Comparison of ENCODE assay signal across 8 mouse cellular contexts in the genomic region with DNA sequence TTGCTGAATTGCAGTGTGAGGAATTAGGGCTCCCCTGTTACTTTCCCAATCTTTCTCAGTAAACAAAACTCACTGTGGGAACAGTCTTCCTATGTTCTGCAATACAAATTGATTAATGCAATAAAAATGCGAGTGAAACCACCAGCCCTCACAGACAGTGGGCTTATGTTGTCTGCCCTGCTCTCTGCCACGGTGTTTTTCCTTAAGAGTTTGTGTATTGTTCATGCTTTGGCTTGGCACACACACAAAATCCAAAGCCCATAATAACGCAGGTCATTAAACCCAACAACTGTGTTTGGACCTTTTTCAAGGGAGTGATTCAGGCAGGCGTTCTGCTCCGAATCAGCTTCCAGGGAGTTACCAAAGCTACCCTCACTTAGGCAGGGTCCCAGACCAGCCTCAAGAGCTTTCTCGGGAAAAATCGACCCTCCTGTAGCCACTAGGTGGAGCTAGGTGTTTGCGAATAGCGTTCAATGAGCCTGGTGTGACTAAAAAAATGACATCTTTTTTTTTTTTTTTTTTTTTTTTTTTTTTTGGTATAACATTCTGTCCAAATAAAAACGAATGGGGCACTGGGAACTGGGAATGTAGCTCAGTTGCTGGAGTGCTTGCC. TPM values are rescaled to one million over a fixed set of nuclear protein-coding genes. Genes with fewer than 3 reads are reported as not detected.
DNase-seq lines count a peak whose midpoint lies in the region; ATAC-seq and TF ChIP-seq lines count a peak whose summit lies in the region.

No protein-coding gene starts in this region.

- ATAC-seq in kidney, embryonic 16.5 days (ENCODE audit: low FRiP score, low TSS enrichment), result no peak
- peak; percentile 54 for ATAC-seq in forebrain, postnatal 0 days
- peak; percentile 43 for ATAC-seq in hindbrain, embryonic 15.5 days (ENCODE audit: low FRiP score, low read depth)

- H3K27ac ChIP-seq in kidney, embryonic 16.5 days (ENCODE audit: low read length), result no peak overlapping the region
- H3K27ac ChIP-seq in forebrain, postnatal 0 days (ENCODE audit: low read depth, low read length), result no peak overlapping the region
- no peak overlapping the region for H3K27ac ChIP-seq in hindbrain, embryonic 15.5 days (replicated peaks)

- no peak overlapping the region for H3K4me2 ChIP-seq in kidney, embryonic 16.5 days (replicated peaks; ENCODE audit: low read depth, low read length)
- no peak overlapping the region for H3K4me2 ChIP-seq in forebrain, postnatal 0 days (ENCODE audit: low read depth)
- peak overlapping the region; percentile 27; the same call in 1 of the 2 replicates for H3K4me2 ChIP-seq in hindbrain, embryonic 15.5 days

- peaks cover 15% of the 10 kb centered on the region for H3K4me1 ChIP-seq in kidney, embryonic 16.5 days (ENCODE audit: insufficient read depth, low read length)
- 0 out of 2 replicates have a peak, but pooled peaks cover 3% of the 10 kb centered on the region for H3K4me1 ChIP-seq in forebrain, postnatal 0 days (ENCODE audit: insufficient read depth)
- peaks cover 19% of the 10 kb centered on the region for H3K4me1 ChIP-seq in hindbrain, embryonic 15.5 days (replicated peaks)

- WGBS in kidney, embryonic 16.5 days, result 10% methylated on average over 10 of the region's 10 CpGs
- 6% methylated on average over 10 of the region's 10 CpGs for WGBS in forebrain, postnatal 0 days
- WGBS in hindbrain, embryonic 15.5 days, result 12% methylated on average over 10 of the region's 10 CpGs

- TF ChIP-seq CTCF in forebrain, postnatal 0 days (IDR thresholded peaks at IDR 0.05; ENCODE audit: low read depth), result peak; percentile 78

- H3K9me3 ChIP-seq in kidney, embryonic 16.5 days (ENCODE audit: low read length), result no peaks in the 10 kb centered on the region
- no peaks in the 10 kb centered on the region for H3K9me3 ChIP-seq in forebrain, postnatal 0 days (ENCODE audit: low read length)
- H3K9me3 ChIP-seq in hindbrain, embryonic 15.5 days, result no peaks in the 10 kb centered on the region

- no peaks in the 10 kb centered on the region for H3K36me3 ChIP-seq in kidney, embryonic 16.5 days (ENCODE audit: insufficient read depth, low read length)
- H3K36me3 ChIP-seq in forebrain, postnatal 0 days (ENCODE audit: insufficient read depth), result no peaks in the 10 kb centered on the region
- H3K36me3 ChIP-seq in hindbrain, embryonic 15.5 days, result no peaks in the 10 kb centered on the region

- no peak overlapping the region for H3K4me3 ChIP-seq in kidney, embryonic 16.5 days (ENCODE audit: low read length)
- H3K4me3 ChIP-seq in forebrain, postnatal 0 days (ENCODE audit: low read depth, low read length), result no peak overlapping the region
- no peak overlapping the region for H3K4me3 ChIP-seq in hindbrain, embryonic 15.5 days

- DNase-seq in kidney, adult 11 months, result peak; percentile 53
- DNase-seq in cerebellum, adult 11-12 months, result peak; percentile 27
- DNase-seq in forebrain, postnatal 0 days, result peak; percentile 88
- peak; percentile 54 to 71 for DNase-seq in layer of hippocampus, postnatal 25 days (ENCODE audit: extremely low spot score in 1 of 2, low spot score in 1 of 2)
- peak; percentile 68 for DNase-seq in mesoderm, embryonic 11.5 days (ENCODE audit: low read depth, low spot score)
- DNase-seq in right cerebral cortex, postnatal 36 days (ENCODE audit: low spot score in 2 of 2), result peak; percentile 44 to 49

- H3K27me3 ChIP-seq in kidney, embryonic 16.5 days (ENCODE audit: insufficient read depth, low read length), result peaks cover 4% of the 10 kb centered on the region; the same call in 1 of the 2 replicates
- H3K27me3 ChIP-seq in forebrain, postnatal 0 days (ENCODE audit: insufficient read depth, low read length), result no peaks in the 10 kb centered on the region
- H3K27me3 ChIP-seq in hindbrain, embryonic 15.5 days, result no peaks in the 10 kb centered on the region

- H3K9ac ChIP-seq in kidney, embryonic 16.5 days (replicated peaks; ENCODE audit: low read length), result no peak overlapping the region
- no peak overlapping the region for H3K9ac ChIP-seq in forebrain, postnatal 0 days
- no peak overlapping the region for H3K9ac ChIP-seq in hindbrain, embryonic 15.5 days

RNA-seq across cellular contexts. Expression of a gene that starts 36.1 kb away (rescaled TPM):
- 0.32 and 0.36 TPM in 2 replicates for polyA plus RNA-seq in kidney, embryonic 16.5 days (2015; fragmentation: Nextera tagmentation; extraction: Ambion mirVana)
- total RNA-seq in forebrain, postnatal 0 days (2014; rRNA removed), result 5.8 and 6.0 TPM in 2 replicates
- polyA plus RNA-seq in forebrain, postnatal 0 days (2015; fragmentation: Nextera tagmentation; extraction: Ambion mirVana), result 4.1 and 4.2 TPM in 2 replicates
- 2.2 and 3.0 TPM in 2 replicates for polyA plus RNA-seq in hindbrain, embryonic 15.5 days (2015; fragmentation: Nextera tagmentation; extraction: Ambion mirVana)
- total RNA-seq in layer of hippocampus, postnatal 25 days (2021), result 1 to 10 TPM; 8.6 to 8.7 TPM

RNA-seq across cellular contexts. Expression of a gene that starts 46.5 kb away (rescaled TPM):
- polyA plus RNA-seq in kidney, embryonic 16.5 days (2015; fragmentation: Nextera tagmentation; extraction: Ambion mirVana), result 167 and 174 TPM in 2 replicates
- 40.6 and 41.4 TPM in 2 replicates for total RNA-seq in forebrain, postnatal 0 days (2014; rRNA removed)
- polyA plus RNA-seq in forebrain, postnatal 0 days (2015; fragmentation: Nextera tagmentation; extraction: Ambion mirVana), result 55.1 and 57.3 TPM in 2 replicates
- polyA plus RNA-seq in hindbrain, embryonic 15.5 days (2015; fragmentation: Nextera tagmentation; extraction: Ambion mirVana), result 63.1 and 64.7 TPM in 2 replicates
- 10 to 100 TPM; 21.4 to 23.5 TPM for total RNA-seq in layer of hippocampus, postnatal 25 days (2021)

Comparison
In these comparisons a context has a peak if more than half of its experiments do, and no peak if none do; other contexts are left out.
1. DNase-seq: peak in every context shown above with its lines; median percentile 88 in forebrain, postnatal 0 days; 68 in mesoderm, embryonic 11.5 days; 62 in layer of hippocampus, postnatal 25 days; 53 in kidney, adult 11 months; 46 in right cerebral cortex, postnatal 36 days; 27 in cerebellum, adult 11-12 months.